Comparison of ENCODE assay signal across 19 mouse cellular contexts in genomic region chr11:118576611-118577010, GRCm38 (mm10).
DNase-seq lines count a peak whose midpoint lies in the region; ATAC-seq and TF ChIP-seq lines count a peak whose summit lies in the region.
"Had no signal": no experiment of that assay in that cellular context is flagged by ENCODE, and none has a peak within 500 bp of the region (broad histone marks: within the 10 kb centered on the region; RNA-seq: fewer than 3 reads in every experiment).

No protein-coding gene starts in this region.

- TF ChIP-seq CTCF in forebrain, postnatal 0 days (IDR thresholded peaks at IDR 0.05; ENCODE audit: low read depth) = no peak
- TF ChIP-seq CTCF in midbrain, postnatal 0 days (IDR thresholded peaks at IDR 0.05) = no peak

- H3K36me3 ChIP-seq in forebrain, postnatal 0 days (ENCODE audit: insufficient read depth) = no peaks in the 10 kb centered on the region
- H3K36me3 ChIP-seq in forebrain, embryonic 13.5 days (ENCODE audit: poor library complexity, severe bottlenecking) = no peaks in the 10 kb centered on the region
- no peaks in the 10 kb centered on the region for H3K36me3 ChIP-seq in midbrain, postnatal 0 days (ENCODE audit: insufficient read depth, low read length)
- H3K36me3 ChIP-seq in midbrain, embryonic 15.5 days (replicated peaks) = no peaks in the 10 kb centered on the region
- H3K36me3 ChIP-seq: heart, embryonic 13.5 days; limb, embryonic 15.5 days; midbrain, embryonic 12.5 days had no signal

- peak; percentile 18; the same call in 1 of the 2 replicates for ATAC-seq in forebrain, postnatal 0 days
- ATAC-seq in forebrain, embryonic 13.5 days = no peak
- no peak for ATAC-seq in midbrain, postnatal 0 days (ENCODE audit: low FRiP score)
- ATAC-seq in midbrain, embryonic 15.5 days (replicated peaks) = no peak
- ATAC-seq: inflammation-experienced regulatory T-cells, adult 6 months; lung, postnatal 0 days had no signal

- peak; percentile 24 for DNase-seq in forebrain, postnatal 0 days
- peak; percentile 64 for DNase-seq in midbrain, postnatal 0 days (ENCODE audit: low spot score)
- peak; percentile 48 for DNase-seq in cerebellum, adult 9-10 months
- DNase-seq in cerebellum, postnatal 36 days = peak; percentile 33 to 41
- no peak for DNase-seq in layer of hippocampus, adult 9-10 months (ENCODE audit: low spot score)
- DNase-seq: adrenal gland, adult 2 months; gastrocnemius, postnatal 14 days; heart, adult 18-20 months; kidney, adult 2 months; kidney, postnatal 10 days; layer of hippocampus, postnatal 36 days; thymus, postnatal 36 days had no signal

- no peaks in the 10 kb centered on the region for H3K9me3 ChIP-seq in forebrain, postnatal 0 days (ENCODE audit: low read length)
- H3K9me3 ChIP-seq in forebrain, embryonic 13.5 days (replicated peaks) = no peaks in the 10 kb centered on the region
- no peaks in the 10 kb centered on the region for H3K9me3 ChIP-seq in midbrain, postnatal 0 days (ENCODE audit: low read length)
- no peaks in the 10 kb centered on the region for H3K9me3 ChIP-seq in midbrain, embryonic 15.5 days
- H3K9me3 ChIP-seq: heart, embryonic 13.5 days; limb, embryonic 15.5 days; midbrain, embryonic 12.5 days had no signal

- H3K9ac ChIP-seq in forebrain, postnatal 0 days = no peak overlapping the region
- H3K9ac ChIP-seq in forebrain, embryonic 13.5 days = no peak overlapping the region
- H3K9ac ChIP-seq in midbrain, postnatal 0 days (replicated peaks; ENCODE audit: low read length, poor library complexity, severe bottlenecking) = no peak overlapping the region
- H3K9ac ChIP-seq in midbrain, embryonic 15.5 days = no peak overlapping the region
- H3K9ac ChIP-seq: heart, embryonic 13.5 days; limb, embryonic 15.5 days; midbrain, embryonic 12.5 days had no signal

- no peak overlapping the region for H3K27ac ChIP-seq in forebrain, postnatal 0 days (ENCODE audit: low read depth, low read length)
- H3K27ac ChIP-seq in forebrain, embryonic 13.5 days = no peak overlapping the region
- H3K27ac ChIP-seq in midbrain, postnatal 0 days (ENCODE audit: low read depth, low read length) = no peak overlapping the region
- no peak overlapping the region for H3K27ac ChIP-seq in midbrain, embryonic 15.5 days
- H3K27ac ChIP-seq: heart, embryonic 13.5 days; limb, embryonic 15.5 days; midbrain, embryonic 12.5 days had no signal

- H3K4me1 ChIP-seq in forebrain, postnatal 0 days (ENCODE audit: insufficient read depth) = peaks cover 11% of the 10 kb centered on the region
- H3K4me1 ChIP-seq in forebrain, embryonic 13.5 days = peaks cover 34% of the 10 kb centered on the region
- peaks cover 12% of the 10 kb centered on the region; the same call in 1 of the 2 replicates for H3K4me1 ChIP-seq in midbrain, postnatal 0 days (ENCODE audit: insufficient read depth, low read length)
- H3K4me1 ChIP-seq in midbrain, embryonic 15.5 days = peaks cover 28% of the 10 kb centered on the region
- H3K4me1 ChIP-seq: heart, embryonic 13.5 days; limb, embryonic 15.5 days had no signal

- no peak overlapping the region for H3K4me3 ChIP-seq in forebrain, postnatal 0 days (ENCODE audit: low read depth, low read length)
- no peak overlapping the region for H3K4me3 ChIP-seq in forebrain, embryonic 13.5 days
- H3K4me3 ChIP-seq in midbrain, postnatal 0 days (ENCODE audit: low read depth, low read length) = no peak overlapping the region
- no peak overlapping the region for H3K4me3 ChIP-seq in midbrain, embryonic 15.5 days
- H3K4me3 ChIP-seq: heart, embryonic 13.5 days; limb, embryonic 15.5 days; midbrain, embryonic 12.5 days had no signal

- H3K4me2 ChIP-seq in forebrain, postnatal 0 days (ENCODE audit: low read depth) = peak overlapping the region; percentile 6; the same call in 1 of the 2 replicates
- no peak overlapping the region for H3K4me2 ChIP-seq in forebrain, embryonic 13.5 days
- H3K4me2 ChIP-seq in midbrain, postnatal 0 days (ENCODE audit: low read depth, low read length, poor library complexity, severe bottlenecking) = no peak overlapping the region
- H3K4me2 ChIP-seq in midbrain, embryonic 15.5 days = no peak overlapping the region
- H3K4me2 ChIP-seq: heart, embryonic 13.5 days; limb, embryonic 15.5 days; midbrain, embryonic 12.5 days had no signal

- peaks cover under 1% of the 10 kb centered on the region; the same call in 1 of the 2 replicates for H3K27me3 ChIP-seq in forebrain, postnatal 0 days (ENCODE audit: insufficient read depth, low read length)
- H3K27me3 ChIP-seq in forebrain, embryonic 13.5 days = peaks cover 31% of the 10 kb centered on the region
- no peaks in the 10 kb centered on the region for H3K27me3 ChIP-seq in midbrain, postnatal 0 days (ENCODE audit: insufficient read depth, low read length)
- H3K27me3 ChIP-seq in midbrain, embryonic 15.5 days (replicated peaks) = peaks cover 15% of the 10 kb centered on the region

- WGBS in forebrain, postnatal 0 days = 24% methylated on average over 8 of the region's 8 CpGs
- WGBS in forebrain, embryonic 13.5 days = 36% methylated on average over 8 of the region's 8 CpGs
- 38% methylated on average over 8 of the region's 8 CpGs for WGBS in midbrain, postnatal 0 days
- WGBS in midbrain, embryonic 15.5 days = 40% methylated on average over 8 of the region's 8 CpGs
